Mouse (Mus musculus): Measurements from ENCODE around the gene Dok4. TPM values are rescaled to one million over a fixed set of nuclear protein-coding genes. Genes with fewer than 3 reads are reported as not detected.

Dok4 gene
- polyA plus RNA-seq, 1 experiment from 2014 or later, result 35.5 TPM

- H3K9ac ChIP-seq, result peak overlapping the region; percentile 72
- WGBS, result 12% methylated on average over 77 of the region's 77 CpGs
- peaks cover 65% of the 10 kb centered on the region for H3K4me1 ChIP-seq
- no peak for ATAC-seq (ENCODE audit: extremely low read depth, insufficient number of reproducible peaks, low FRiP score, low TSS enrichment)
- no peak overlapping the region for H3K27ac ChIP-seq (replicated peaks)
- H3K4me2 ChIP-seq, result peak overlapping the region; percentile 71
- H3K4me3 ChIP-seq, result peak overlapping the region; percentile 43
- H3K9me3 ChIP-seq, result no peaks in the 10 kb centered on the region
- peaks cover 50% of the 10 kb centered on the region for H3K36me3 ChIP-seq
- H3K27me3 ChIP-seq (replicated peaks), result peaks cover 11% of the 10 kb centered on the region
Measured at GRCm38 (mm10) chr8:94913061-94913660, 37.0 kb upstream of the Dok4 start.

GRCm38 (mm10) chr8:94908847-94909246 is 32.7 kb upstream of the Dok4 start:
- Histone ChIP-seq H3K27me3 (replicated peaks) (peaks cover 11% of the 10 kb centered on the region), H3K9me3 (no peaks in the 10 kb centered on the region), H3K9ac (no peak overlapping the region), H3K4me3 (no peak overlapping the region), H3K4me2 (no peak overlapping the region), H3K27ac (replicated peaks) (no peak overlapping the region), H3K4me1 (peaks cover 55% of the 10 kb centered on the region), H3K36me3 (peaks cover 92% of the 10 kb centered on the region)
- WGBS, result 7% methylated on average over 4 of the region's 4 CpGs
- no peak for ATAC-seq (ENCODE audit: extremely low read depth, insufficient number of reproducible peaks, low FRiP score, low TSS enrichment)

- H3K36me3 ChIP-seq, result peaks cover 96% of the 10 kb centered on the region
- no peak overlapping the region for H3K4me2 ChIP-seq
- H3K27ac ChIP-seq (replicated peaks), result no peak overlapping the region
- 74% methylated on average over 18 of the region's 18 CpGs for WGBS
- H3K9me3 ChIP-seq, result no peaks in the 10 kb centered on the region
- H3K4me1 ChIP-seq, result peaks cover 50% of the 10 kb centered on the region
- no peak for ATAC-seq (ENCODE audit: extremely low read depth, insufficient number of reproducible peaks, low FRiP score, low TSS enrichment)
- peak overlapping the region; percentile 7; the same call in 1 of the 2 replicates for H3K9ac ChIP-seq
- H3K4me3 ChIP-seq, result no peak overlapping the region
- H3K27me3 ChIP-seq (replicated peaks), result peaks cover 3% of the 10 kb centered on the region
Measured at GRCm38 (mm10) chr8:94907591-94908300, 31.6 kb upstream of the Dok4 start.

- Histone ChIP-seq H3K9ac (peak overlapping the region; percentile 60), H3K27me3 (replicated peaks) (no peaks in the 10 kb centered on the region), H3K27ac (replicated peaks) (peak overlapping the region; percentile 74), H3K4me2 (no peak overlapping the region), H3K9me3 (no peaks in the 10 kb centered on the region), H3K36me3 (peaks cover 77% of the 10 kb centered on the region), H3K4me3 (no peak overlapping the region), H3K4me1 (peaks cover 57% of the 10 kb centered on the region)
- no peak for ATAC-seq (ENCODE audit: extremely low read depth, insufficient number of reproducible peaks, low FRiP score, low TSS enrichment)
- 57% methylated on average over 12 of the region's 12 CpGs for WGBS
Measured at GRCm38 (mm10) chr8:94904450-94905175, 28.5 kb upstream of the Dok4 start.

- peaks cover 65% of the 10 kb centered on the region for H3K4me1 ChIP-seq
- no peak overlapping the region for H3K27ac ChIP-seq (replicated peaks)
- no peak overlapping the region for H3K4me2 ChIP-seq
- H3K36me3 ChIP-seq, result peaks cover 70% of the 10 kb centered on the region
- WGBS, result 66% methylated on average over 12 of the region's 12 CpGs
- no peaks in the 10 kb centered on the region for H3K9me3 ChIP-seq
- no peak overlapping the region for H3K4me3 ChIP-seq
- no peak overlapping the region for H3K9ac ChIP-seq
- H3K27me3 ChIP-seq (replicated peaks), result no peaks in the 10 kb centered on the region
- ATAC-seq (ENCODE audit: extremely low read depth, insufficient number of reproducible peaks, low FRiP score, low TSS enrichment), result no peak
Measured at GRCm38 (mm10) chr8:94903709-94904108, 27.6 kb upstream of the Dok4 start.

GRCm38 (mm10) chr8:94901031-94901430 is 24.9 kb upstream of the Dok4 start:
- Histone ChIP-seq H3K9me3 (no peaks in the 10 kb centered on the region), H3K4me2 (peak overlapping the region; percentile 56), H3K27me3 (replicated peaks) (no peaks in the 10 kb centered on the region), H3K36me3 (peaks cover 44% of the 10 kb centered on the region), H3K4me1 (peaks cover 63% of the 10 kb centered on the region), H3K9ac (peak overlapping the region; percentile 67), H3K27ac (replicated peaks) (peak overlapping the region; percentile 92), H3K4me3 (0 out of 2 replicates have a peak overlapping the region, but pooled peaks have one; percentile 1)
- peak; percentile 50; the same call in 1 of the 2 replicates for ATAC-seq (ENCODE audit: extremely low read depth, insufficient number of reproducible peaks, low FRiP score, low TSS enrichment)
- WGBS, result 6% methylated on average over 5 of the region's 5 CpGs

- H3K4me3 ChIP-seq, result peak overlapping the region; percentile 1; the same call in 1 of the 2 replicates
Measured at GRCm38 (mm10) chr8:94900617-94901016, 24.5 kb upstream of the Dok4 start.

GRCm38 (mm10) chr8:94899262-94899661 is 23.1 kb upstream of the Dok4 start:
- peak overlapping the region; percentile 26 for H3K4me3 ChIP-seq
- H3K9me3 ChIP-seq, result no peaks in the 10 kb centered on the region
- H3K36me3 ChIP-seq, result peaks cover 27% of the 10 kb centered on the region
- peak overlapping the region; percentile 71 for H3K9ac ChIP-seq
- peak overlapping the region; percentile 60 for H3K4me2 ChIP-seq
- ATAC-seq (ENCODE audit: extremely low read depth, insufficient number of reproducible peaks, low FRiP score, low TSS enrichment), result peak; percentile 44
- H3K27ac ChIP-seq (replicated peaks), result peak overlapping the region; percentile 92
- no peaks in the 10 kb centered on the region for H3K27me3 ChIP-seq (replicated peaks)
- WGBS, result 7% methylated on average over 11 of the region's 11 CpGs
- H3K4me1 ChIP-seq, result peaks cover 47% of the 10 kb centered on the region

More at GRCm38 (mm10) chr8:94900617-94901016, 24.5 kb upstream of the Dok4 start:
- Histone ChIP-seq H3K9ac (peak overlapping the region; percentile 67), H3K27ac (replicated peaks) (peak overlapping the region; percentile 92), H3K9me3 (no peaks in the 10 kb centered on the region), H3K36me3 (peaks cover 40% of the 10 kb centered on the region), H3K4me2 (peak overlapping the region; percentile 56), H3K27me3 (replicated peaks) (no peaks in the 10 kb centered on the region), H3K4me1 (peaks cover 60% of the 10 kb centered on the region)
- 0 out of 2 replicates have a peak, but pooled peaks have one; percentile 3 for ATAC-seq (ENCODE audit: extremely low read depth, insufficient number of reproducible peaks, low FRiP score, low TSS enrichment)
- WGBS, result 4% methylated on average over 6 of the region's 6 CpGs

GRCm38 (mm10) chr8:94892917-94893316 is 16.8 kb upstream of the Dok4 start:
- Histone ChIP-seq H3K4me2 (no peak overlapping the region), H3K9ac (no peak overlapping the region), H3K27ac (replicated peaks) (peak overlapping the region; percentile 69), H3K36me3 (no peaks in the 10 kb centered on the region), H3K9me3 (no peaks in the 10 kb centered on the region), H3K27me3 (replicated peaks) (no peaks in the 10 kb centered on the region), H3K4me3 (no peak overlapping the region), H3K4me1 (peaks cover 24% of the 10 kb centered on the region)
- 10% methylated on average over 2 of the region's 2 CpGs for WGBS
- peak; percentile 13; the same call in 1 of the 2 replicates for ATAC-seq (ENCODE audit: extremely low read depth, insufficient number of reproducible peaks, low FRiP score, low TSS enrichment)

- no peak for ATAC-seq (ENCODE audit: extremely low read depth, insufficient number of reproducible peaks, low FRiP score, low TSS enrichment)
- Histone ChIP-seq H3K27ac (replicated peaks) (no peak overlapping the region), H3K4me3 (peak overlapping the region; percentile 23; the same call in 1 of the 2 replicates), H3K4me1 (peaks cover 22% of the 10 kb centered on the region), H3K9me3 (no peaks in the 10 kb centered on the region), H3K9ac (peak overlapping the region; percentile 50; the same call in 1 of the 2 replicates), H3K36me3 (no peaks in the 10 kb centered on the region), H3K27me3 (replicated peaks) (no peaks in the 10 kb centered on the region), H3K4me2 (peak overlapping the region; percentile 55)
- WGBS, result 36% methylated on average over 14 of the region's 14 CpGs
Measured at GRCm38 (mm10) chr8:94888383-94889036, 12.4 kb upstream of the Dok4 start.

- Histone ChIP-seq H3K9me3 (no peaks in the 10 kb centered on the region), H3K27me3 (replicated peaks) (no peaks in the 10 kb centered on the region), H3K4me1 (peaks cover 8% of the 10 kb centered on the region), H3K4me2 (no peak overlapping the region), H3K9ac (no peak overlapping the region), H3K4me3 (no peak overlapping the region), H3K27ac (replicated peaks) (no peak overlapping the region), H3K36me3 (no peaks in the 10 kb centered on the region)
- ATAC-seq (ENCODE audit: extremely low read depth, insufficient number of reproducible peaks, low FRiP score, low TSS enrichment), result no peak
- 53% methylated on average over 4 of the region's 4 CpGs for WGBS
Measured at GRCm38 (mm10) chr8:94880742-94881141, 4.6 kb upstream of the Dok4 start.
